Mouse (Mus musculus) liver, adult 2 months (tissue): Measurements from ENCODE around the gene 1500015O10Rik.

Experiments
- CTCF ChIP-seq: fragments of 200-500 bp; IDR thresholded peaks from 2 replicates; pipeline ENCODE4 v1.5.1; 2011; ENCODE audit warnings: low read depth, low read length, control low read depth
- POLR2A ChIP-seq: fragments of 200-500 bp; IDR thresholded peaks from 2 replicates; pipeline ENCODE4 v1.6.1; 2011; ENCODE audit warnings: low read length, control low read depth; ENCODE audit not compliant: insufficient read depth; ENCODE audit errors: extremely low read depth

DNA sequence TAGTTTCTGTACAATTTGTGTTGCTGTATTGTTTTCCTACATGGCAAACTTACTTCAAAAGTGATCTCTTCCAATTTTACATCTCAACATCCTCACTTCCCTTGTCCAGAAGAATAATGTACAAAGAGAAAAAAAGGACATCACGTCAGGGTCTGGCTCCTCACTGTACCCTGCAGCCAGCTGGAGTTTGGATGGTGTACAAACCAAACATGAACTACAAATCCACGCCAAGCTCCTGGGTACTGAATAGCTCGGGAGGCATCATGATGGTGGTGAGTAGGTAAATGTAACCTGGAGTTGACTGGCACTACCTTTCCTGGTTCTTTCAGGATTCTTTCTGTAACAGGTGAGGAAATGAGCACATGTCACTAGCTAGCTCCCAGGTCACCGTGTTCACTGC lies 43.7 kb downstream of the 1500015O10Rik start:
- TF ChIP-seq CTCF (no peak), POLR2A (no peak)
